Mouse (Mus musculus) gastrocnemius, adult 2 months (tissue): Measurements from ENCODE around the gene Ppm1h. TPM values are rescaled to one million over a fixed set of nuclear protein-coding genes. Genes with fewer than 3 reads are reported as not detected.
A peak's percentile ranks its signal among the peaks of the same experiment; 100 is the strongest.

Experiments used
- DNase-seq: peaks from one replicate; pipeline ENCODE4 v3.0.0; 2022
- H3K27ac ChIP-seq: fragments of 200-600 bp; 2 replicates; pipeline ENCODE4 v1.8.1; 2022; ENCODE audit warnings: mild to moderate bottlenecking
- H3K4me3 ChIP-seq: fragments of 200-600 bp; 2 replicates; pipeline ENCODE4 v1.8.1; 2022; ENCODE audit warnings: mild to moderate bottlenecking, moderate library complexity
- CTCF ChIP-seq: fragments of 200-600 bp; IDR thresholded peaks from 2 replicates; pipeline ENCODE4 v1.8.1; 2022; ENCODE audit warnings: antibody characterized with exemption, mild to moderate bottlenecking, moderate library complexity
- intact Hi-C: fragments of 180-260 bp; cut with DNase I; formaldehyde crosslinking; loops from one replicate; pipeline ENCODE4 v1.15.1; 2025
- total RNA-seq, 2 experiments: library from RNA; stranded (reverse); gene quantifications; 2 replicates each; pipeline ENCODE4 v1.2.3; 2021

Ppm1h gene
- total RNA-seq, 2 experiments from 2014 or later, result 1.2 to 2.0 TPM

DNA sequence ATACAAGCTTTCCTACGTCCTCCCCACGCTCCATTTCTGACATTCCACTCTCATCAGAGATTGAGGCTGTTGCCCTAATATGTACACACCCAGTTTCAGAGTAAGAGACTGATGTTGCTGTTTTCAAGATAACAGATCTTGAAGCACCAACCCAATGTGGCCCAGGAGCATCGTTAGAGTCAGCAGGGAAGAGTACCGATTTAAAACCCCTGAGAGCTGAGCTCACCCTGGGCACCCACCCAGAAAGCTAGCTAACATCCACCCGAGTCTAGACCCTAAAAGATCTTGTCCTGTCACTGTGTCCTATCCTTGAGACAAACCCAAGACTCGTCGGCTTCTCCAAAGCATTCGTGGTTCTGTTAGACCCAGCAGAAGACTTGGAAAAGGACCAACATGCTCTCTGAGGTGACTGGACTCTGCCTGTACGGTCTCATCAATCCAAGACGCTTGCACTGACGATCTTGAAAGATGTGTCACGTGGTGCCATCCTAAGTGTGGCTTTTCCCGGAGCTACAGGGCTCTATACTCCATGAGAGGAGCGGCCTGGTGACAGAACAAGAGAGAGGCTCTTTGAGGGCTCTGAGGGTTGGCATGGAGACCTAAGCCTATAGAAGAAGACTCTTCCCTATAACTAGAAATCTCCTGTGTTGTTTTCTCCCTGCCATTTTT is 212.3 kb downstream of the Ppm1h start:
- DNase-seq, result peak; percentile 51
- peak overlapping the region; percentile 82 for H3K27ac ChIP-seq
- intact Hi-C loops, result loop anchor here (5.0 kb wide), 2 partner anchors 44 to 96 kb away; no protein-coding TSS in a partner anchor
- TF ChIP-seq CTCF, result no peak
- no peak overlapping the region for H3K4me3 ChIP-seq

DNA sequence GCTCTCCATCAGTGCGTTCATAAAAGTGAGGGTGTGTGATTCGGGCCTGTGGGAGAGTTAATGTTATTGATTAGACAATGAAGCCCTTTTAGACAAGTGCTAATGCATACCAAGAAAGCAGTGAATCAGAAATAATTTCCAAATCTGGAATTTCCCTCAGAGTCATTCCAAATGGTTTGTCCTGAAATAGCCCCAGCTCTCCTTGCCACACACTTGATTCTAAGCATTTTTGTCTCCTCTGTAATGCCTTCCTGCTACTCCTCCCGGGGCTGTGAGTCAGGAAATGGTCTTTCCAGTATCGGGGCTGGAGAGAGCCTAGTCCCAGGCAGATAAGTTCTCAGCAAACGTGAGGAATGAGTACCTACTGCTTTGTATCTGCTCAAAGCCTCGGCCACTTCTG is 212.9 kb downstream of the Ppm1h start:
- Histone ChIP-seq H3K4me3 (no peak overlapping the region), H3K27ac (peak overlapping the region; percentile 82)
- intact Hi-C loops, result loop anchor here (5.0 kb wide), 2 partner anchors 44 to 96 kb away; no protein-coding TSS in a partner anchor
- TF ChIP-seq CTCF, result no peak
- peak; percentile 44 for DNase-seq

DNA sequence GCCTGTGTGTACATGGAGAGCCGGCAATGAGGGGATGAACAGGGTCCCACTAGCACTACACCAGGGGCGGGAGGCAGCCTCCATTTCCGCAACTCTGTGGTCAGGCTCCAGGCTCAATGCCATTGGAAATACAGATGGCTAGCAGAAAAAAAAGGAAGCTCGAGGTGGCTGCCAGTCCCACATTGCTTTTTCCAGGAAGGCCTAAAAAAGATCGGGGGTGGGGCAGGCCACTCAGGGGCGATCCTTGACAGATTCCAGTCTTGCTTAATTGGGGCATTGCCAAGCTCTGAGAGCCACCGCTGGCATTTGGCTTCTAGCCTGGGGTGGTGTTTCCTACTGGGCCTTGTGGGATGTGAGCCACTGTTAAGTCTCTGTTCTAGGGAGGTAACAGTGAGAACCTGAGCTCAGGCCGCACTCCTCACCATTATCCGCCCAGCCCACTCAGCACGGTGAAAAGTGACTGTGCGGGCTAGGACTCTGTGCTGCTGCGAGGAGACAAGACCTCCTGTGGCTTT is 216.1 kb downstream of the Ppm1h start:
- Histone ChIP-seq H3K4me3 (0 out of 2 replicates have a peak overlapping the region, but pooled peaks have one; percentile 23), H3K27ac (peak overlapping the region; percentile 81)
- intact Hi-C loops, result loop anchor here (5.0 kb wide), 3 partner anchors 47 to 93 kb away; no protein-coding TSS in a partner anchor
- DNase-seq, result peak; percentile 74
- no peak for TF ChIP-seq CTCF

DNA sequence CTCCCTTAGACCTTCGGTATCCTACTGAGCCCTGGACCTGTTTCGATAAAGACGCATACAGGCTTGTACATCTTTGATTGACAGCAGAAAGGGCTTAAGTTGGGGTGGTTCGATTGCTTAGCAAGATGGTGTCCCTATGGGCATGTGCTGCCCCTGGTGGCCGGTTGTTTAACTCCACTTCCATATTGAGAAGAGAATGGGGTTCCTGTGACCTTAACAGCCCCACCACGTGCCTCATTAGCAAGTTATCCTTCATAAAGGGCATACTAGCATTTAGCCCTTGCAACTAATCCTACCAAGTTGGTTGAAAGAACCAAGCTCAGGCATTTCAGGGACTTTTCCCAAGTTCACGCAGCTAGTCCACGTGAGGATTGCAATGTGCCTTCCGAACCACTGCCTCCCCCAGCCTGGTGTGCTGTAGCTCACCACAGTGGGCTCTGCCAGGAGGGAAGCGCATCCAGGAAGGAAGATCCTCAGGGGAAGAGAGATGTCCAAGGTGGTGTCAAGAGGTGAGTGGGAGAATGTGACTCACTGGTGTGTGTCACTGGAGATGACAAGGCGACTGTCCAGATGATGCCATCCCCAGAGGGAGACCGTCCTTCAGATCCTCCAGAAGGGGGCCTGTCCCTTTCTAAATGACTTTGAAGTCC is 216.7 kb downstream of the Ppm1h start:
- peak; percentile 56 for TF ChIP-seq CTCF
- DNase-seq, result peak; percentile 56
- intact Hi-C loops, result loop anchor here (5.0 kb wide), 1 partner anchor 88 kb away; no protein-coding TSS in a partner anchor
- H3K4me3 ChIP-seq, result no peak overlapping the region
- peak overlapping the region; percentile 81 for H3K27ac ChIP-seq

DNA sequence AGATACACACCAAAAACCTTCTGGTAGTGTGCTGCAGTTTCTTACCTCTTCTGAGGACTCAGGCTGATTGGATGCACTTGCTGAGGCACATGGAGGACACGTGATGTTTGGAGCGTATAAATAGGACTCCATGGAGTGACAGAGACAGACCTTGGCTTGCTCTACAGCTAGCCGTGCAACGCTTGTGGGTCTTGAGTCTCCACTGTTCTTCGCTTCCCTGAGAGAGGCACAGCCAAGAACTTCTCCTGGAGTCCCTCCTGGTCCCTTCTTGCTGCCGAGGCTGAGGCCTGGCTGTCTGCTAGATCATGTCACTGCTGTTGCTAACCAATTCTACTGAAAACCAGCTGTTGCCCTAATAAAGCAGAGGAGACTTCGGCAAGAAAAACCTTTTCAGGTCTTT is 221.4 kb downstream of the Ppm1h start:
- no peak for TF ChIP-seq CTCF
- DNase-seq, result no peak
- no peak overlapping the region for H3K4me3 ChIP-seq
- intact Hi-C loops, result loop anchor here (5.0 kb wide), 1 partner anchor 93 kb away; no protein-coding TSS in a partner anchor
- peak overlapping the region; percentile 66 for H3K27ac ChIP-seq

DNA sequence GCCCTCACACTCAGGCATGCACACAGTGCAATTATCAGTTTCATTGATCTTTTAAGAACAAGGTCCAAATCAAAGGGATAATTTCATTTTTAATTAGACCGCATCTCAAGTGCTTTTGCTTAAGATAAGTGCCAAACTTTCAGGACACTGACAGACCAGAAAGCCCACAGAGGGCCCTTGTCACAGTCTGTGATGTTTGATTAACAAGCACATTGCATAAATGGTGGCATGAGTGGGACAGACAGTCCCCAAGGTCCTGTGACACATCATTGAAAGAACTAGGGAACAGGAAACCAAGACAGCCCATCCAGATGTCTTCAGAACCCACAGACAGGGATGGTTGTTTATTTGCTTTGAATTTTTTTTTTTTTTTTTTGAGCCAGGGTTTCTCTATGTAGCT is 221.9 kb downstream of the Ppm1h start:
- intact Hi-C loops, result no loop called here
- peak overlapping the region; percentile 66 for H3K27ac ChIP-seq
- H3K4me3 ChIP-seq, result no peak overlapping the region
- TF ChIP-seq CTCF, result no peak
- no peak for DNase-seq

DNA sequence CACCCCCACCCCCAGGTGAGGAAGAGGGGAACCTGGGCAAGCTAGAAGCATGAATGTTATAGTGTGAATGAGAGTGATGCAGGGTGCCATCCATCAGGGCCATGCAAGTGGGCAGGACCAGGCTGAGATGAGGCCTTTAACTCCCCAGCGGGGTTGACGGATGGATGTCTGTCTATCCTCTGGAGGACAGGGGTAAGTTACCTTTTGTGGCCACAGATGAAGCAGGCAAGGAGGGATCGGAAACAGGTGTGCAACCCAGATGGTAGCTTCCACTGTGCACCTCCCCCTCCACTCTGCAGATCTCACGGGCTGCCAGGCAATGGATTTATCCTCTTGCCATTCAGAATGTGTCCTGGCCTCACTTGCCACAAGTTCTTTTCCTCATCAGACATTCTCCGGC is 222.8 kb downstream of the Ppm1h start:
- DNase-seq, result no peak
- peak overlapping the region; percentile 16; the same call in 1 of the 2 replicates for H3K27ac ChIP-seq
- intact Hi-C loops, result no loop called here
- TF ChIP-seq CTCF, result no peak
- no peak overlapping the region for H3K4me3 ChIP-seq

DNA sequence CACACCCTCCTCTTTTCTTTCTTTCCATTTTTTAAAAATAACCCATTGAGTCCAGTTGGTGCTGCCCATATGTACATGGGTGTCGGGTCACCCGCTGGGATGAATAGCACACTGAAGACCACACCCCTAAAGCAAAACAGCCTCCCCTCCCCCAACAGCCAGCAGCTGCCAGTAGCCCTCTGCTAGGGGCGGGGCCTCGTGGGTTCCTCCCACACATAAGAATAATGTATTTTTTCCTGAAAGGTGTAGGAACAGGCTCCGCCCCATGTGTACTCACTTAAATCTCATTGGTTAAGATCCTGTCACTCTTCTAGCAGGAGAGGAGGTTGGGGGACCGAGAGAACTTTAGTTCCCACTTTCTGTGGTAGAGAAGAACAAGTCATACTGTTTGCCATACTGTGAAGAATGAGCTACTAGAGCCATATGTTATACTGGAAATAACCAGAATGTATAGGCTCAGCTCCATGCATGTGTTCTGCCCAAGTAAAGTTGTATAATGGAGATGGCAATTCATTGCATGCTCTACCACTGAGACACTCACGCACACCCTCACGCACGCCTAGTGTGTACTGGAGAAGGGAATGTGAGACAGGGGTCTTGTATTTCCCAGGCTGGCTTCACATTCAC is 231.0 kb downstream of the Ppm1h start:
- Histone ChIP-seq H3K4me3 (no peak overlapping the region), H3K27ac (no peak overlapping the region)
- no peak for DNase-seq
- intact Hi-C loops, result no loop called here
- TF ChIP-seq CTCF, result no peak

DNA sequence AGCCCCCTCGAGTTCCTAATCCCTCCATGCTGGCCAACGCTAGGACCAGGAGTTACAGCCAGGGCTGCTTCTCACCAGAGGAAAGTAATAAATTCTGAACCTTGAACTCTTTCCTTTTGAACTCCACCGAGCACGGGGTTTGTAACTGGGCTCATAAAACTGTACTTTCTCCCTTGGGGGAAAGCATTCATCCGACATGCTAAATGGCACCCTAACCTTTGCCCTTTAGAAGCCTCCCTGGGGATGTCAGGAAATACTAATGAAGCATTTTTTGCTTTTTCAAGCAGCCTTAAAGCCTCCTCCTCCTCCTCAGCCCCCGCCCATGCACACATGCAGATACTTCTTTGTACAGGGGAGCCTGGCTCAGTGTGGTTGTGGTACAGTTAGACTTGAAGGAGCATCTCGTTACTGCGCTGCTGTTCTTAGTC is 232.2 kb downstream of the Ppm1h start:
- Histone ChIP-seq H3K27ac (peak overlapping the region; percentile 83), H3K4me3 (no peak overlapping the region)
- no peak for DNase-seq
- intact Hi-C loops, result no loop called here
- TF ChIP-seq CTCF, result no peak

DNA sequence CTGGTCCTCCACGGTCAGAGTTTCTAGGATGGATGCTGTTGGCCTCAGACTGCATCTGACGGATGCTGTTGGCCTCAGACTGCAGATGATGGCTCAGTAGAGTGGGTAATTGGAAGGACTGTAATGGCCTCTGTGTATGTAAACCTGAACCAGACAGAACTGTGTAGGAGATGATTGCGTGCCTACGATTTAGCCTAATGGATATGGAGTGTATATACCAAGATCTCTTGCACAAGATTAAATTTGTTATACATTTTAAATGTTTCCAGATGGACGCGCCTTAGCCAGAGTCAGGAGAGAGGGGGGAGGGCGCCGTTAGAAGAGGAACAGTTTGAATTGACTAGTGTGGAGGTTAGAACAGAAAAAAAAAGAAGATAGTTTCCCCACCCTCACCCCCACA is 233.1 kb downstream of the Ppm1h start:
- intact Hi-C loops, result no loop called here
- peak overlapping the region; percentile 83 for H3K27ac ChIP-seq
- H3K4me3 ChIP-seq, result peak overlapping the region; percentile 26; the same call in 1 of the 2 replicates
- no peak for DNase-seq
- TF ChIP-seq CTCF, result no peak

DNA sequence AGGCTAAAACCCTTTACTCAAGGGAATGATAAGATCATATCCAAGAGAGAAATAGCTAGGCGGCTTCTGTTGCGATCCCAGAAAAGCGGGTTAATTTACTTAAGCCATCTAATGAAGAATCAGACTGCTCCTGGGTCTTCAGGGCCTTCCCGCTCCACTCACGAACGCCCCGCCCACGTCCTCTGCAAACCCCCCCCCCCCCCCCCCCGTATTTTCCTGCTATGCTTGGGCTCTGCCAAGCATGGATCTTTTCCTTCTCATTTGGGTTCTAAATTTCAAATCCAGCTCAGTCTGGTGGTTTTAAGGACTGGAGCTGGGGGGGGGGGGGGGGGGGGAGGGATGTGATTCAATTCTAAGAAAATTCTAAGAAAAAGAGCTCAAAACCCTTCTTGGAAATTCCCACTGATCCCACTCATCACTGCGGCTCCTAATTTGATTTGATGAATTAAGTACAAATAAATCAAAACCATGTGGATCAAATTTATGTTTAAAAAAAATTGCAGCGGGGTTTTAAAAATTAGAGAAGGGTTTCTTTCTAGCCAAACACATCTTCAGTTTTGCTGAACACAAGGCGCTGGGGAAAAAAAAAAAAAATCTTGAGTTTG is 233.6 kb downstream of the Ppm1h start:
- peak; percentile 38 for DNase-seq
- Histone ChIP-seq H3K4me3 (peak overlapping the region; percentile 66), H3K27ac (peak overlapping the region; percentile 83)
- TF ChIP-seq CTCF, result no peak
- intact Hi-C loops, result no loop called here

DNA sequence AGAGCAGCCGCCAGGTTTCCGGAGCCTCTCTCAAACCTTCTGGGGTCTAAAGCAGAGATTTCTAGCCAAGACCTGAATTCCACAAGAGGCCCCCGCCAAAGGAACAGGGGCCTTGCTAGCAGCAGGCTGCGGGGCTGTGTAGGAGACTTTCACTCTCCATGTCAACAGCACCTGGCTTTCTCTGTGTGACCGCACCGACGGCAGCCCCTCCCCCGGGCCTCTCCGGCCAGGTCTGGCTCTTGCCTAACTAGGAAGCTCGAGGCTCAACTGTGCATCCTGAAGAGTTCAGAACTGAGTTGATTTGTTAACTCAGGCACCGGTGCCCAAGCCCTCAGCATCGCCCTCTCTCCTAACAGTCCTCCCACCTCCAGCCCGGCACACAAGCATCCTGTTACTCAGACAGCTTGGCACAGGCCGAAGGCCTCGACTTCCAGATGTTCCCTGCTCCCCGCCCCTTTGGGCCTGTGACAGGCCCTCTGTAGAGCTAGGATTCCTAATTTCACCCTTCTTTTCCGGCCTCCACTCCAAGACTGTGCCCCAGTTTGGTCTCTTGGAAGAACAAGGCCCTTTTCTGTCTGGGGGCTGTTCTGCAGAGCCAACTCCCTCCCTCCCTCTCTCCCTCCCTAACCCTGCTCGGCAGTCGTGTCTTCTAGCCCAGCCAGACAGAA is 234.3 kb downstream of the Ppm1h start:
- no peak for TF ChIP-seq CTCF

More for the DNA sequence above, 234.3 kb downstream of the Ppm1h start:
- intact Hi-C loops, result no loop called here
- H3K27ac ChIP-seq, result peak overlapping the region; percentile 83
- H3K4me3 ChIP-seq, result peak overlapping the region; percentile 66
- DNase-seq, result peak; percentile 90
